Mouse (Mus musculus): ENCODE data around the gene Nphs1. TPM values are rescaled to one million over a fixed set of nuclear protein-coding genes. Genes with fewer than 3 reads are reported as not detected.

Nphs1 gene
- under 1 TPM; 0.28 TPM for polyA plus RNA-seq (2012; fragmentation: generic; extraction: Trizol)

DNA sequence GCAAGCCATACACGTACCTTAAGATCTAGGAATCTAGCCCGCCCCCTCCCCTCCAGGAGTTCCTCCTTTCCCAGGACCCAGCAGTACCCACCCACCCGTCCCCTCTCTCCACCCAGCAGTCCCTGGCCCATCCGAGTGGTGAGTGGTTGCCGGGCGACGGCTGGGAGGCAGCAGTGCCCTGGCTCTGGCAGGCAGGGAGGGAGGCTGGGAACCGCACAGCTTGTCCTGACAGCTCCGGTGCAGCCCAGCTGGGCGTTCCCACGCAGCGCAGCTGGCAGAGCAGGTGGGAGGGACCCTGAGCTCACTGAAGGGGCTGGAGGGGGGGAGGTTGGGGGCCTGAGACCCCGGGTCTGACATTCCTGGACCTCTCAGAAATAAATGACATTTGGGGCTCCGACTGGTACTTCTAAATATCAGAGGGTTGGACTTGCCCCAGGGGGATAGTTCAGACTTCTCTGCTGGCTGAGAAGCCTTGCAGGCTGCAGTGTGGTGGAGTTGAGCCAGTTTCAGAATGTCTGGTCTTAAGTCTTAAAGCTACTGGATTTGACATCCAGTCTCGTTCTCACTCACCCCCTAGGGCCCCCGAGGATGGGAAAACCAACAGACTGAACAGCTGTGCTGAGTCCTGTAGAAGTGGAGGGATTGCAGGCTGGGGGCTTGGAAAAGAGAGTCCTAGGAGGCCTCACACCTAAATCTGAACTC lies at the start of gene Nphs1, which contains the start of gene Kirrel2:
Gene Nphs1, plus strand, starts transcription at position 687 of the 702 bp plus-strand sequence.
Gene Kirrel2, minus strand, starts transcription at position 62 of the 702 bp plus-strand sequence.

DNA sequence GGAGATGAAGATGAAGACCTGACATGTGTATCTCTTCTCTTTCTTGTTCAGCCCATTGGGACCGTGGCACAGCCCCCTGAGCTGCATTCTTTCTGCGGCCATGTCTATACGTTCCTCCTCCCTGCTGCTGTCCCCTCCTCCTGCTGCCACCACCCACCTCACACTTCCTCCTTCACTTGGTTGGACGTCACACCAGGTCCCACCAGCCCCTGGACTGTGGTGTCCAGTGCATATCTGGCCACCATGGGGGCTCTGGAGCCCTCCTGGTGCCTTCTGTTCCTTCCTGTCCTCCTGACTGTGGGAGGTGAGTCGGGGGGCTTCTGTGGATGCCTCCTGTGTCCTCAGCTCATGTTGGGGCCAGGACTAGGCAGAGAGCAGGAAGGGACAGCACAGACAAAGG lies 44.5 kb upstream of the Nphs1 start, which contains the start of gene Tyrobp:
Gene Tyrobp, plus strand, starts transcription at position 165 of the 400 bp plus-strand sequence.

DNA sequence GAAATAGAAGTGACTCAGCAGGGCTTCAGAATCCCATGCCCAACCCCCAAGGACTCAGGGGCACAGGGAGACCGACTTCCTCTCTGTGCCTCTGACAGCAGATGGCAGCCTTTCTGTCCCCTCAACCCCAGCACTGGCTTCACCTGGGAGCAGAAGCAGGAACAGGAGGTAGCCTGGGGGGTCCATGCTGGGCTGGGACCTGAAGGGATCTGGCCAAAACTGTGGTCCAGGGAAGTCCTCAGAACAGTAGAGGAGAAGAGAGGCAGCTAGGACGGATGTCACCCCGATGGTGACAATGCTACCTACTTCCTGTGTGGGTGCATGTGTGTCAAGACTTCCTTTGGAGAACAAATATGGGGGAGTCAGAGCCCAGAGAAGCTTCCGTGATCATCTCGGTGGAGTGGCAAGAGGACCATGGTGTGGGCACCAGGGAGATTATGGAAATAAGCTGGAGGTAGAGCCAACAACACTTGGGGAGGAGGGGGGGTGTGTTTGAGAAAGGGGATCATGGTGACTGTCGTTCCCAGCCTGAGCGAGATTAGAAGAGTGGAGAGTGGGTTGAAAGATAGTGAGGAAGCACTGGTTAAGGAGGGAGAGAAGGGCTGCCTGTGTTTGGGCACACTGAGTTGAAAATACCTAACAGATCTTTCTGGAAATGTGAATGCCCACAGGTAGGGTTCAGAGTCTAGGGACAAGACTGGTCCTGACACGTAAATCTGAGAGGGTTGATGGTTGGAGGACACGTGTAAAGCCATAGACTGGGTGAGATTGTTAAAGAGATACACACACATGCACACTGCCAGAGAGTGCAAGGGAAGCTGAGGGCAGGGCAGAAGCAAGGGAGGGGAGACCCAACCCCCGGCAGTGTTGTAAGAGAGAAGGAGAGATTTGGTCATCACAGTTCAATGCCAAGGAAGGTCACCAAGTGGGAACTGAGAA lies 38.3 kb upstream of the Nphs1 start, which contains the start of gene Hcst:
Gene Hcst, minus strand, starts transcription at position 294 of the 939 bp plus-strand sequence.

DNA sequence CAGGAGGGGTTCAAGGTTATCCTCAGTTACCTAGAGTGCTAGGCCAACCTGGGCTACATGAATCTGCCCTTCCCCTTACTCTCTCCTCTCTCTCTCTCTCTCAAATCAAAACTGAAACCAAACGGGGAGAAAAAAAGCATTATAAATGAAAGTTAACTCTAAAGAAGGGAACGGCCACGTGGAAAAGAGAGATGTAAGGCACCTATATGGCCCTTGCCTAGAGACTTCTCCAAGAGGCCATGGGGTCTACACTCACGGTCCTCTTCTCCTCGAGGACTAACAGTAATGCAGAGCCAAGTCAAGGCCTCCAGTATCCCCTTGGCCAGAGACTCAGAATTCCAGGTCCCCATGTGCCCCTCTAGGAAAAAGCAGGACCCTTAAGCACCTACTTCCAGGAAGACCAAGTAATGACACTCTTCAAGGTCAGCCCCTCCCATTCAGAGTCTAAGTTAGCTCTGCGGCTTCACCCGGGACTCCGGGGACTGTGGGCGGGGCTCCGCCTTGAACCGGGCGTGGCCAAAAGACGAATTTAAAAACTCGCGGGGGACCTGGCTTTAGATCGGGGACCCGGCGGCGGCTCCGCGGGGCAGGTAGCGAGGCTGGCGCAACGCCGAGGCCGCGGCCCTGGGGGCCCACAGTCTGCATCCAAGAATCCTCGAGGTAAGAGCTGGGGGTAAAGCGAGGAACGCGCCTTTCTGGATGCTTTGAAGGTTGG lies 36.8 kb upstream of the Nphs1 start, which contains the start of gene Nfkbid:
Gene Nfkbid, plus strand, starts transcription at position 558 of the 715 bp plus-strand sequence.

DNA sequence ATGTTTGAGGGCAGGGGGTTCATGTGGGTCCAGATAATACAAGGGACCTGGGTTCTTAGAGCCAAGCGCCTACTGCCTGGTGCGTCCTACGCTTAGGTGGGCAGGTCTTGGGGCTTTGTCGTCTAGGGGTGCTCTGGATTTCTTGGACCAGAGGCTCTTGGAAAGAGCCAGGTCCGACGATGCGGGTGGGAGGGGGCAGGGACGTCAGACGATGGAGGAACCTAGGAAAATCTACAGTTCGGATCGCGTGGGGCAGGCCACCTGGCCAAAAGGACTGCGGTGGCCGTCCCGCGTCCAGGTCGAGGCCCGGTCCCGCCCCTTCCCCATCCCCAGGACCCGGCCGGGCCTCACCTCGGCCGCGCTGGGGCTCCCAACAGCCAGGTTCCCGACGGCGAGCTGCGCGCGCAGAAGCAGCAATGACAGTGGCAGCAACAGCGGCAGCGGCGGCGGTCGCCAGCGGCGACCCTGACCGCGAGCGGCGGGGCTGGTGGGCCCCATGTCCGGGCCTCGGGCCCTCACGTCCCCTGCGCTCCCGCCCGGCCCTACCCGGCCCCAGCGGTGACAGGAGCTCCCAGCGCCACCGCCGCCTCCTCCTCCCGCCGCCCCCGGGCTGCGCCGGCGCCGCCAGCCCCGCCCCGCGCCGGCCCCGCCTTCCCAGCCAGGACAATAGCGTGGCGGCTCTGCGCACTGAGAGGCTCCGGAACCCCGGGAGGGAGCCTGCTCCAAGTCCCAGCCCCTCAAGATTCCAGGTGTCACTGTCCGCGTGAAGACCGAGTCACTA lies 13.0 kb upstream of the Nphs1 start, which contains the start of gene Aplp1:
Gene Aplp1, minus strand, starts transcription at position 565 of the 781 bp plus-strand sequence.

DNA sequence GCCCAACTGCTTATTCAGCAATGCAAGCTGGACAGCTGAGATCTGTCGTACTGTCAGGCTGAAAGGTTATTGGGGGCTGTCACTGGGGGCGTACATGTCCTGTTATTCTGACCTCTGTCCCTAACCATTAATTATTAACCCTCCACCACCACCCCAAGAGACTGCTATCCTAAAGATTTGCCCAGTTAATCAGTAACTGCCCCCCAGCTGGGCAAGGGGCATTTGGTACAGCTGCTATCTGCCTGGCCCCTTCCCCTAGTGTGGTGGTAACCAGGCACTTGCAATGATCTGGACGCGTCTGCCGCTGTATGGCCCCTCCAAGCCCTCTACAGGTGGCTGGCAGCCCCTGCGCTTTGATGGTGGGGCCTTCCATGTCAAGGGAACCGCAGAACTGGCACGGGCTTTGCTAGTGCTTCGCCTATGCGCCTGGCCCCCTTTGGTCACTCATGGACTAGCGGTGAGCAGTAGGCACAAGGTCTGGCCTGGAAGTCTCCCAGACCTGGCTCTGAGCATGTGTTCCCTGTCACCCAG lies 35.4 kb downstream of the Nphs1 start, which contains the start of gene Prodh2:
Gene Prodh2, plus strand, starts transcription at position 222 of the 531 bp plus-strand sequence.

DNA sequence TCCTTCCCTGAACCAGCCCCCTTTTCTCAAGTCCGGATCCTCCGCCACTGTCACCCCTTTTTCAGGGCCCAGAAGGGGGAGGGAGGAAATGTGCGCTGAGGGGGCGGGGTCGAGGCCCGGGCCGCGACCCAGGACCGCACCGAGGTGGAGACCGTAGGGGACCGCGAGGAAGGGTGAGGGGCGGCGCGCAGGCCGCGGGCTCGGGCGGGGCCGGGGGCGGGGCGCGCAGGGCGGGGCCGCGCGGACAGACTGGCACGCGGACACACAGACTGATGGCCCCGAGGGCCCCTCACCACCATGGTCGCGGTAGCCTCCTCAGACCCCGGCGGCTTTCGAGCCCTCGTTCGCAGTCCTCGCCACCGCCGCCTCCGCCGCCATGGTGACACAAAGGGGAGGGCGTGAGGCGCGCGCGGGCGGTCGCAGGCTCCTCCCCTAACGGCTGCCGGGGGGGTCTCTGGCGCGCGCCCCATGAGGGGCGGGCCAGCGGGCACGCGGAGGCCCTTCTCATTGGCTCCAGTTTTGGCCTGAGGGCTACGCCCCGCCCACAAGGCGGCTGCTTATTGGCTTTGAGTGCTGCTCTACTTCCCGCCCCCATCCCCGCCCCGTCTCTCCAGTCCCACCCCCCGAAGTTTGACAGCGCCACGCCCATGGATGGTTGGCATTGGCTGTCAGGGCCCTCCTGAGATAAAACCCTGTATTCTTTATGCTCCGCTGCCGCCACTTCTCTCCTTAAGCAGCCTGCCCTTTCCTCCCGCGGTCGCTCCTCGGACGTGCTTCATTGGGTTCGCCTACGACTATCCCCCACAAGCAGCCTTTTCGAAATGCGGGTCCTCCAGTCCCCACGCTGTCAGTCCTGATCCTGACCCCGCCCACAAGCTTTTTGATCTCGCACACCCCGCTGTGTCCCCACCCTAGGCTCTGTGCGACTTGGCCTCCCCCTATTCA lies 76.8 kb downstream of the Nphs1 start, which contains the start of gene Arhgap33:
Gene Arhgap33, minus strand, starts transcription at position 428 of the 945 bp plus-strand sequence.

Other genes with a start within 250 kb of the Nphs1 start
- 100 to 1,000 TPM; 140 to 190 TPM for gene Polr2i, start 226.4 kb upstream of the Nphs1 start, polyA plus RNA-seq (2012; fragmentation: generic; extraction: Trizol)
- gene Tbcb, start 226.0 kb upstream of the Nphs1 start, polyA plus RNA-seq (2012; fragmentation: generic; extraction: Trizol): 100 to 1,000 TPM; 159 to 336 TPM
- gene Ovol3, start 222.6 kb upstream of the Nphs1 start, polyA plus RNA-seq (2012; fragmentation: generic; extraction: Trizol): under 1 TPM in 1 of 2 experiments, not detected in 1; 0.08 TPM
- gene Thap8, start 178.2 kb upstream of the Nphs1 start, polyA plus RNA-seq (2012; fragmentation: generic; extraction: Trizol): under 1 TPM; 0.15 to 0.45 TPM
- 10 to 100 TPM; 12.7 to 22.5 TPM for gene Wdr62, start 177.9 kb upstream of the Nphs1 start, polyA plus RNA-seq (2012; fragmentation: generic; extraction: Trizol)
- gene Clip3, start 166.6 kb upstream of the Nphs1 start, polyA plus RNA-seq (2012; fragmentation: generic; extraction: Trizol): 100 to 1,000 TPM in 1 of 2 experiments, 10 to 100 TPM in 1; 59.0 to 203 TPM
- gene Alkbh6, start 149.6 kb upstream of the Nphs1 start, polyA plus RNA-seq (2012; fragmentation: generic; extraction: Trizol): 10 to 100 TPM; 28.8 to 45.8 TPM
- gene Syne4, start 143.5 kb upstream of the Nphs1 start, polyA plus RNA-seq (2012; fragmentation: generic; extraction: Trizol): 1 to 10 TPM in 1 of 2 experiments, under 1 TPM in 1; 0.21 to 1.4 TPM
- gene E130208F15Rik, start 136.6 kb upstream of the Nphs1 start, polyA plus RNA-seq (2012; fragmentation: generic; extraction: Trizol): not detected
- 10 to 100 TPM; 13.5 to 16.3 TPM for gene Sdhaf1, start 134.4 kb upstream of the Nphs1 start, polyA plus RNA-seq (2012; fragmentation: generic; extraction: Trizol)
- gene Lrfn3, start 95.5 kb upstream of the Nphs1 start, polyA plus RNA-seq (2012; fragmentation: generic; extraction: Trizol): 1 to 10 TPM; 2.1 to 5.0 TPM
- gene Tyrobp, start 44.6 kb upstream of the Nphs1 start, polyA plus RNA-seq (2012; fragmentation: generic; extraction: Trizol): not detected
- gene Hcst, start 38.5 kb upstream of the Nphs1 start, polyA plus RNA-seq (2012; fragmentation: generic; extraction: Trizol): not detected
- not detected for gene Nfkbid, start 36.6 kb upstream of the Nphs1 start, polyA plus RNA-seq (2012; fragmentation: generic; extraction: Trizol)
- gene Aplp1, start 12.8 kb upstream of the Nphs1 start, polyA plus RNA-seq (2012; fragmentation: generic; extraction: Trizol): under 1 TPM; 0.02 to 0.13 TPM
- gene Kirrel2, start 625 bp upstream of the Nphs1 start, polyA plus RNA-seq (2012; fragmentation: generic; extraction: Trizol): not detected
- not detected for gene Prodh2, start 35.3 kb downstream of the Nphs1 start, polyA plus RNA-seq (2012; fragmentation: generic; extraction: Trizol)
- 10 to 100 TPM in 1 of 2 experiments, under 1 TPM in 1; 0.55 to 10.4 TPM for gene Arhgap33, start 76.7 kb downstream of the Nphs1 start, polyA plus RNA-seq (2012; fragmentation: generic; extraction: Trizol)
- 100 to 1,000 TPM; 101 to 108 TPM for gene Hspb6, start 93.9 kb downstream of the Nphs1 start, polyA plus RNA-seq (2012; fragmentation: generic; extraction: Trizol)
- 10 to 100 TPM in 1 of 2 experiments, 1 to 10 TPM in 1; 2.9 to 18.1 TPM for gene Proser3, start 94.0 kb downstream of the Nphs1 start, polyA plus RNA-seq (2012; fragmentation: generic; extraction: Trizol)
- 10 to 100 TPM; 55.0 to 57.3 TPM for gene Lin37, start 101.5 kb downstream of the Nphs1 start, polyA plus RNA-seq (2012; fragmentation: generic; extraction: Trizol)
- gene U2af1l4, start 105.0 kb downstream of the Nphs1 start, polyA plus RNA-seq (2012; fragmentation: generic; extraction: Trizol): 10 to 100 TPM; 59.0 to 76.2 TPM
- 1 to 10 TPM in 1 of 2 experiments, under 1 TPM in 1; 0.21 to 1.4 TPM for gene Gm49396, start 105.0 kb downstream of the Nphs1 start, polyA plus RNA-seq (2012; fragmentation: generic; extraction: Trizol)
- 100 to 1,000 TPM; 203 to 206 TPM for gene Psenen, start 105.3 kb downstream of the Nphs1 start, polyA plus RNA-seq (2012; fragmentation: generic; extraction: Trizol)
- 1 to 10 TPM in 1 of 2 experiments, under 1 TPM in 1; 0.18 to 1.6 TPM for gene Igflr1, start 107.1 kb downstream of the Nphs1 start, polyA plus RNA-seq (2012; fragmentation: generic; extraction: Trizol)
- gene Kmt2b, start 130.4 kb downstream of the Nphs1 start, polyA plus RNA-seq (2012; fragmentation: generic; extraction: Trizol): 10 to 100 TPM in 1 of 2 experiments, 1 to 10 TPM in 1; 3.7 to 16.5 TPM
- gene Zbtb32, start 140.6 kb downstream of the Nphs1 start, polyA plus RNA-seq (2012; fragmentation: generic; extraction: Trizol): under 1 TPM; 0.05 to 0.28 TPM
- 1 to 10 TPM in 1 of 2 experiments, under 1 TPM in 1; 0.34 to 1.1 TPM for gene Upk1a, start 154.5 kb downstream of the Nphs1 start, polyA plus RNA-seq (2012; fragmentation: generic; extraction: Trizol)
- 100 to 1,000 TPM; 929 to 961 TPM for gene Cox6b1, start 167.8 kb downstream of the Nphs1 start, polyA plus RNA-seq (2012; fragmentation: generic; extraction: Trizol)
- under 1 TPM in 1 of 2 experiments, not detected in 1; 0.05 TPM for gene Etv2, start 177.5 kb downstream of the Nphs1 start, polyA plus RNA-seq (2012; fragmentation: generic; extraction: Trizol)
- 100 to 1,000 TPM; 133 to 147 TPM for gene Rbm42, start 192.0 kb downstream of the Nphs1 start, polyA plus RNA-seq (2012; fragmentation: generic; extraction: Trizol)
- gene Haus5, start 206.7 kb downstream of the Nphs1 start, polyA plus RNA-seq (2012; fragmentation: generic; extraction: Trizol): 10 to 100 TPM; 15.2 to 16.6 TPM
- gene Pmis2, start 213.3 kb downstream of the Nphs1 start, polyA plus RNA-seq (2012; fragmentation: generic; extraction: Trizol): not detected
- not detected for gene 2200002J24Rik, start 240.6 kb downstream of the Nphs1 start, polyA plus RNA-seq (2012; fragmentation: generic; extraction: Trizol)